Mouse (Mus musculus): ENCODE measurements at regions not wholly inside any gene's neighbourhood (a gene's known extent, or its start where the extent isn't known, plus 50 kb on each side); places are given as distances from the start of the nearest gene placed in this dataset.
"Not testable (repeated sequence)": the region's sequence is repeated elsewhere in the genome, so short reads cannot be mapped to it uniquely, and the experiment has no call there.

DNA sequence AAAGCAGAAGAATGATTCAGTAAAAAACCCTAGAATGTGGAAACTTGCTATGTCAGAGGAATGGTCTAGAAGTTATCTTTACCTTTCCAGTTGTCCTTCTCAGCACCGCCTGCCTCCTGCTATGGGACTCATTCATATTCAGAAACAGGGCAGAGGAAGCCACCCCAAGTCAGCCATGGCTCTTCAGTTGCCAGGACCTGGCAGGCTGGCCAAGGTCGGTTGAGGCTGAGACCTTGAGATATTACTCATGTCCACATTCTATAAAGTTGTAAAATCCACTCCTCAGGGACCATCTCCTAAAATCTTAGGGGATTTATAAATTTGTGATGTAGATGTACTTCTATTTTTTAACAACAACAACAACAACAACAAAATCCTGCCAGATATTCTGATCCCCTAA lies 580.7 kb upstream of the Klhl29 start:
- Histone ChIP-seq H3K9ac (no peak overlapping the region), H3K4me2 (replicated peaks) (no peak overlapping the region), H3K27ac (replicated peaks) (no peak overlapping the region), H3K36me3 (no peaks in the 10 kb centered on the region), H3K9me3 (replicated peaks) (no peaks in the 10 kb centered on the region), H3K4me3 (replicated peaks) (no peak overlapping the region), H3K4me1 (no peaks in the 10 kb centered on the region), H3K27me3 (no peaks in the 10 kb centered on the region)
- no peak for ATAC-seq (ENCODE audit: insufficient number of reproducible peaks, low FRiP score, low TSS enrichment, low read depth)
- 79% methylated on average over 2 of the region's 2 CpGs for WGBS

DNA sequence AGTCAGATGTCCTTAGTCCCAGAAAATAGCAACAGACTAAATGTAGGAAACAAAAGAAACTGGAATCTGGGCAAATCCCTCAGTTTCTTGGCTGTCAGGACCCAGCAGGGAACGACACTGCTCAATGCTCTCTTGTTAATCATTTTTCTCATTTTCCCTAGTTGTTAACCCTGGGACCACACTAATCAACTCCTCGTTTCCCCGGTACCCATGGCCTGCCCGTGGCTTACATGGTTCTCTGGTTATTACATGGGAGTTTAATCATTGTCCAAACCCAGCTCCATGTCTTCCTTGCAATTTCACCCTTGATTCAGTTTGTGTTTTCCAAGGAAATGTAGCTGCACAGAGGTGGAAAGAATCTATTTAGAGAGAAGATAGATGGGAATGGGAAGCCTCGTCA lies 580.1 kb upstream of the Klhl29 start:
- no peak for ATAC-seq (ENCODE audit: insufficient number of reproducible peaks, low FRiP score, low TSS enrichment, low read depth)
- H3K36me3 ChIP-seq, result no peaks in the 10 kb centered on the region
- no peaks in the 10 kb centered on the region for H3K4me1 ChIP-seq
- no peak overlapping the region for H3K4me3 ChIP-seq (replicated peaks)
- 58% methylated on average over 5 of the region's 5 CpGs for WGBS
- no peaks in the 10 kb centered on the region for H3K9me3 ChIP-seq (replicated peaks)
- H3K27ac ChIP-seq (replicated peaks), result no peak overlapping the region
- no peak overlapping the region for H3K4me2 ChIP-seq (replicated peaks)
- no peak overlapping the region for H3K9ac ChIP-seq
- H3K27me3 ChIP-seq, result no peaks in the 10 kb centered on the region

GRCm38 (mm10) chr12:5943346-5943925 lies 568.0 kb upstream of the Klhl29 start:
- Histone ChIP-seq H3K4me3 (replicated peaks) (no peak overlapping the region), H3K27ac (replicated peaks) (no peak overlapping the region), H3K4me2 (replicated peaks) (no peak overlapping the region), H3K9me3 (replicated peaks) (no peaks in the 10 kb centered on the region), H3K27me3 (no peaks in the 10 kb centered on the region), H3K9ac (no peak overlapping the region), H3K36me3 (no peaks in the 10 kb centered on the region), H3K4me1 (no peaks in the 10 kb centered on the region)
- ATAC-seq (ENCODE audit: insufficient number of reproducible peaks, low FRiP score, low TSS enrichment, low read depth), result no peak
- 89% methylated on average over 11 of the region's 11 CpGs for WGBS

- Histone ChIP-seq H3K27ac (replicated peaks) (no peak overlapping the region), H3K4me2 (replicated peaks) (no peak overlapping the region), H3K9ac (no peak overlapping the region), H3K4me1 (no peaks in the 10 kb centered on the region), H3K27me3 (no peaks in the 10 kb centered on the region), H3K4me3 (replicated peaks) (no peak overlapping the region), H3K36me3 (no peaks in the 10 kb centered on the region), H3K9me3 (replicated peaks) (no peaks in the 10 kb centered on the region)
- ATAC-seq (ENCODE audit: insufficient number of reproducible peaks, low FRiP score, low TSS enrichment, low read depth), result no peak
- 89% methylated on average over 1 of the region's 1 CpGs for WGBS
Measured at GRCm38 (mm10) chr12:5921262-5921661, 545.8 kb upstream of the Klhl29 start.

DNA sequence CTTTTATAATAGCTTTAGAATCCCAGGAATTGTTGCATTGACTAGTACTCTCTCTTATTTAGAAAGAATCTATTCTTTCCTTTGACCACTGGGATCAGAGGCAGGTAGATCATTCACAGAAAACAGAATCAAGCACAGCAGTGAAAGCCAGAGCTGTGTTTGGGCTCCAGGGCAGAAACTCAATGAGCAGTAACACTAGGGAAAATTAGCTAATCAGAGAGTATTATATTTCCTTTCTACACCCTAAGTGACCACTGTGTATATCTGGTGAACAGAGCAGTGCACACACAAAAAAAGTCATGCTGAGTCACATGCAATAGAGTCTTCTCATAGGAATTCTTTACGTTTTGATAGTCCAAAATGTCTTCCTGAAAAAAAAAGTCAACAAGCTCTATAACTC lies 542.5 kb upstream of the Klhl29 start:
- H3K9me3 ChIP-seq (replicated peaks), result no peaks in the 10 kb centered on the region
- 55% methylated on average over 1 of the region's 1 CpGs for WGBS
- no peak overlapping the region for H3K27ac ChIP-seq (replicated peaks)
- no peaks in the 10 kb centered on the region for H3K27me3 ChIP-seq
- H3K4me2 ChIP-seq (replicated peaks), result no peak overlapping the region
- no peak overlapping the region for H3K9ac ChIP-seq
- no peak overlapping the region for H3K4me3 ChIP-seq (replicated peaks)
- no peak for ATAC-seq (ENCODE audit: insufficient number of reproducible peaks, low FRiP score, low TSS enrichment, low read depth)
- no peaks in the 10 kb centered on the region for H3K4me1 ChIP-seq
- no peaks in the 10 kb centered on the region for H3K36me3 ChIP-seq

GRCm38 (mm10) chr12:5906251-5906650 lies 530.8 kb upstream of the Klhl29 start:
- no peak for ATAC-seq (ENCODE audit: insufficient number of reproducible peaks, low FRiP score, low TSS enrichment, low read depth)
- Histone ChIP-seq H3K9ac (no peak overlapping the region), H3K36me3 (no peaks in the 10 kb centered on the region), H3K4me3 (replicated peaks) (no peak overlapping the region), H3K27me3 (no peaks in the 10 kb centered on the region), H3K9me3 (replicated peaks) (no peaks in the 10 kb centered on the region), H3K27ac (replicated peaks) (no peak overlapping the region), H3K4me1 (no peaks in the 10 kb centered on the region), H3K4me2 (replicated peaks) (no peak overlapping the region)
- WGBS, result 31% methylated on average over 2 of the region's 2 CpGs

GRCm38 (mm10) chr12:5891786-5892185 lies 516.3 kb upstream of the Klhl29 start:
- not testable (repeated sequence) for H3K9ac ChIP-seq; H3K9me3 ChIP-seq (replicated peaks); ATAC-seq (ENCODE audit: insufficient number of reproducible peaks, low FRiP score, low TSS enrichment, low read depth); H3K4me3 ChIP-seq (replicated peaks); H3K4me2 ChIP-seq (replicated peaks); H3K27ac ChIP-seq (replicated peaks); H3K4me1 ChIP-seq; H3K27me3 ChIP-seq; H3K36me3 ChIP-seq
- WGBS, result 58% methylated on average over 2 of the region's 3 CpGs

GRCm38 (mm10) chr12:5866701-5867100 lies 491.2 kb upstream of the Klhl29 start:
- Histone ChIP-seq H3K4me3 (replicated peaks) (no peak overlapping the region), H3K4me1 (no peaks in the 10 kb centered on the region), H3K36me3 (no peaks in the 10 kb centered on the region), H3K27me3 (no peaks in the 10 kb centered on the region), H3K9ac (no peak overlapping the region), H3K4me2 (replicated peaks) (no peak overlapping the region), H3K9me3 (replicated peaks) (no peaks in the 10 kb centered on the region), H3K27ac (replicated peaks) (no peak overlapping the region)
- no peak for ATAC-seq (ENCODE audit: insufficient number of reproducible peaks, low FRiP score, low TSS enrichment, low read depth)

DNA sequence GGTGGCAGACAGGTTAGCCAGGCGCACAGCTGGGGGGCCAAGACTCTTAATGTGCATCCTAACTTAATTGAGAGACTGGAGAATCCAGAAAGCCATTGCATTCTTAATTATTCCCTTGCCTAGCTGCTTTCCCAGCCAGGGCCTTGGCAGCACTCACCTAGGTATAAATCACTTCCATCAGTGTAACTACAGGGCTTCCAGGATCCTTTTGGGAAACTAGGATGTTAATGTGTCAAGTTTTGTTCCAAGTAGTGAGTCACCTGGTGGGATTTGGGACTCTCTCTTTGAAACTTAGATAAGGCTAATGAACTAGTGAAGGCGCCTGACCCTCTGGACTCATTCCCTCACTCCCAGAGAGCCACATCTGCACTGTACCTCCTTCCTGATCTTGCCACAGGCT lies 484.3 kb upstream of the Klhl29 start:
- 64% methylated on average over 2 of the region's 2 CpGs for WGBS

DNA sequence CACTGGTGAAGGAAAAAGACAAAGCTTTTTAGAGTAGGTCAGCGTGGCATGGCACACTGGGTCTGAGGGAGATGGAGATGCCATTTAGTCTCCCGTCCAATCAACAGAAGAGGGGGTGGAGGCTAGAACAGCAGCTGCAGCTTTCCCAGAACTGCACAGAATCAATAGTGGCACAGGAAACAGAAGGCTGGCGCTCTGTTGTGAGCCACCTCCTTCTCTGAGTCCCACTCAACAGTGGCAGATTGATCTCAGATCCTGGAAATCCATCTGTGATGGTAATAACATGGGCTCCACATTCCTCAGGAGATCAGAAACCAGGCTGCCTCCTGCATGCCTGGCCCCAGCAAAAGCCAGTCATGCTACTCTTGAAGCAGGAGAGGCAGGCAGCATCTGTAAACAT lies 480.9 kb upstream of the Klhl29 start:
- Histone ChIP-seq H3K9me3 (replicated peaks) (no peaks in the 10 kb centered on the region), H3K4me1 (no peaks in the 10 kb centered on the region), H3K9ac (no peak overlapping the region), H3K27ac (replicated peaks) (no peak overlapping the region), H3K4me2 (replicated peaks) (no peak overlapping the region), H3K4me3 (replicated peaks) (no peak overlapping the region), H3K27me3 (no peaks in the 10 kb centered on the region), H3K36me3 (no peaks in the 10 kb centered on the region)
- no peak for ATAC-seq (ENCODE audit: insufficient number of reproducible peaks, low FRiP score, low TSS enrichment, low read depth)
- WGBS, result 45% methylated on average over 3 of the region's 3 CpGs

More for the DNA sequence above, 484.3 kb upstream of the Klhl29 start:
- Histone ChIP-seq H3K36me3 (no peaks in the 10 kb centered on the region), H3K9ac (no peak overlapping the region), H3K27me3 (no peaks in the 10 kb centered on the region), H3K4me3 (replicated peaks) (no peak overlapping the region), H3K9me3 (replicated peaks) (no peaks in the 10 kb centered on the region), H3K4me1 (no peaks in the 10 kb centered on the region), H3K27ac (replicated peaks) (no peak overlapping the region), H3K4me2 (replicated peaks) (no peak overlapping the region)
- ATAC-seq (ENCODE audit: insufficient number of reproducible peaks, low FRiP score, low TSS enrichment, low read depth), result no peak

DNA sequence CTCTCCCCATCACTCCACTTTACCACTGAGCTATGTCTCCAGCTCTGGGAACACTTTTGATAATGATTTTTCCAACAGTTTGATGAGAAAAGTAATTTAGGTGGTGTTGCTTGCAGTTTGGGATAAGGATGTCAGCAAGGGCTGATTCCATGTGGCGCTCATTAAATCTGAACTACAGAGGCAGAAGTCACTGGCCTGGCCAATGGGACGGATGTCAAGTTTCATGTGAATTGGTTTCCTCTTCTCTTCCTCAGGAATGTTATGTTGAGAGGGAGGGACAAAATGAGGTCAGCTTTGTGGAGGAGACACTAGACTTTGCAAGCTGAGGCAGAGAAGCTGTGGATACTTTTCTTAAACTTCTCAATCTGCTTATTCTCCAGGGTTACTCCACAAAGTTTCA lies 434.9 kb upstream of the Klhl29 start:
- WGBS, result 72% methylated on average over 2 of the region's 2 CpGs
- H3K27ac ChIP-seq (replicated peaks), result no peak overlapping the region
- no peak overlapping the region for H3K4me2 ChIP-seq (replicated peaks)
- H3K27me3 ChIP-seq, result no peaks in the 10 kb centered on the region
- no peak for ATAC-seq (ENCODE audit: insufficient number of reproducible peaks, low FRiP score, low TSS enrichment, low read depth)
- no peak overlapping the region for H3K4me3 ChIP-seq (replicated peaks)
- H3K36me3 ChIP-seq, result no peaks in the 10 kb centered on the region
- H3K9ac ChIP-seq, result no peak overlapping the region
- H3K4me1 ChIP-seq, result 0 out of 2 replicates have a peak, but pooled peaks cover 3% of the 10 kb centered on the region
- H3K9me3 ChIP-seq (replicated peaks), result no peaks in the 10 kb centered on the region

GRCm38 (mm10) chr12:5810009-5810408 lies 434.5 kb upstream of the Klhl29 start:
- no peak for ATAC-seq (ENCODE audit: insufficient number of reproducible peaks, low FRiP score, low TSS enrichment, low read depth)
- H3K9ac ChIP-seq, result no peak overlapping the region
- no peak overlapping the region for H3K27ac ChIP-seq (replicated peaks)

More at GRCm38 (mm10) chr12:5810009-5810408, 434.5 kb upstream of the Klhl29 start:
- WGBS, result 61% methylated on average over 4 of the region's 4 CpGs
- 0 out of 2 replicates have a peak, but pooled peaks cover 3% of the 10 kb centered on the region for H3K4me1 ChIP-seq
- no peaks in the 10 kb centered on the region for H3K27me3 ChIP-seq
- no peak overlapping the region for H3K4me3 ChIP-seq (replicated peaks)
- H3K4me2 ChIP-seq (replicated peaks), result no peak overlapping the region
- no peaks in the 10 kb centered on the region for H3K9me3 ChIP-seq (replicated peaks)
- no peaks in the 10 kb centered on the region for H3K36me3 ChIP-seq

Data from embryonic facial prominence, embryonic 15.5 days (tissue).